Mouse (Mus musculus): ENCODE measurements around the gene Mas1. TPM values are rescaled to one million over a fixed set of nuclear protein-coding genes. Genes with fewer than 3 reads are reported as not detected.
A peak's percentile ranks its signal among the peaks of the same experiment; 100 is the strongest.

Gene Mas1
- total RNA-seq, 2 experiments from 2014 or later: not detected

GRCm38 (mm10) chr17:12830351-12830750 is 37.6 kb downstream of the Mas1 start:
- no peak for DNase-seq

DNA sequence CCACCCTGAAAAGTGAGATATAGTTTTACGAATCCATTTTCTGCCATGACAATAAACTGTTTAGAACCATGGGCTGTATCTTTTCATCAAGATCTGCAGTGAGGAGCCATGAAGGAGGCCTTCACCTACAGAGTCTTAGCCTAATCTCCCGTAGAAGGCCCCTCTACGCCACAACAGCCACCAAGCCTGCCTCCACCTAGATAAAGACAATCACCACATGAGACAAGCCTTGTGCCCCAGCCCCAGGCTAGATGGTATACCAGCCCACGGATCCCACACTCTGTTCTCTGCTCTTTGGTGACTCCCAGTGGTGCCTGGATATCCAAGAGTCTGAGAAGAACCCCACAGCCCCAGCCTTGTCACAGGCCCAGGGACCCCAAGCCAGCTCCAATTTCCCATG is 52.1 kb downstream of the Mas1 start:
- DNase-seq: no peak

GRCm38 (mm10) chr17:12814502-12814901 is 53.4 kb downstream of the Mas1 start:
- no peak for DNase-seq

DNA sequence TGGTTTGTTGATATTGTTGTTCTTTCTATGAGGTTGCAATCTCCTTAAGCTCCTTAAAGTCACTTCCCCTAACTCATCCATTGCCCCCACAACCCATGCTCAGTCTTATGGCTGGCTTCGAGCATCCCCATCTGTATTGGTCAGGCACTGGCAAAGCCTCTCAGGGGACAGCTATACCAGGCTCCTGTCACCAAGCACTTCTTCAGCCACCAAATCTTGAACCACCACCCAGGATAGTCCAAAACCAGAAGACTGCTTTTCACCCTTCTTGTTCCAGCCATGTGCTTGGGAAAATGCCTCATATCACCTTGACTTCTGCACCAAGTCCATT is 57.0 kb downstream of the Mas1 start:
- DNase-seq: no peak

DNA sequence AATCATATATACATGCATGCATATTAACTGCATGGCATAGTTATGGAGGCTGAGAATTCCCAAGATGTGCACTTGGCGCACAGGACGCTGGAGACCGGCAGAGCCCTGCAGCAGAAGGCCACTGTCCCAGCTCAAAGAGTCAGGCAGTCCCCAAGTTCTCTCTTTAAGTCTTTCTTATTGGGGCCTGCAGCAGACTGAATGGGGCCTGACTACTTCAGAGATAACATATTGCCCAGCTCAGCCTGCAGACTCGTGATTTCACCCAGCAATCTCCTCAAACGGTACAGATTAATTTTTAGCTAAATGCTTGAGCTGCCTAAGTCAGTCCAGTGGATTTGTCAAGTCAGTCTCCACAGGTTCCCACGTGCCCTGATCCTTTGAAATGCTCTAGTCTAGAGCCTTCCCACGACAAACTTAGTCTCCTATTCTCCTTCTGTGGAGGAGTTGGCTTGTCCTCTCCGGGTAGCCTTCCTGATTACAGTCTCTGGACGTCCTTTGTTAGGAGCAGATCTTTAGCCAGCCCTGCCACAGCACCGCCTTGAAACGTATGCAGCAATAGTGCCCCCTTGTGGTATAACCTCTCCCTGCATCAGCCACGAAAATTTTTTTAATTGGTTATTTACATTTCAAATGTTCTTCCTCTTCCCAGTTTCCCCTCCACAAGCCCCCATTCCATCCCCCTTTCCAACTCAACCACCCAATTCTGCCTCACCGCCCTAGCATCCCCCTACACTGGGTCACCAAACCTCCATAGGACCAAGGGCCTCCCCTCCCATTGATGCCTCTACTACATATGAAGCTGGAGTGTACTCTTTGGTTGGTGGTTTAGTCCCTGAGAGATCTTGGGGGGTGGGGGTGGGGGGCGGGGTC is 57.6 kb downstream of the Mas1 start:
- peak; percentile 71 to 80 for DNase-seq

DNA sequence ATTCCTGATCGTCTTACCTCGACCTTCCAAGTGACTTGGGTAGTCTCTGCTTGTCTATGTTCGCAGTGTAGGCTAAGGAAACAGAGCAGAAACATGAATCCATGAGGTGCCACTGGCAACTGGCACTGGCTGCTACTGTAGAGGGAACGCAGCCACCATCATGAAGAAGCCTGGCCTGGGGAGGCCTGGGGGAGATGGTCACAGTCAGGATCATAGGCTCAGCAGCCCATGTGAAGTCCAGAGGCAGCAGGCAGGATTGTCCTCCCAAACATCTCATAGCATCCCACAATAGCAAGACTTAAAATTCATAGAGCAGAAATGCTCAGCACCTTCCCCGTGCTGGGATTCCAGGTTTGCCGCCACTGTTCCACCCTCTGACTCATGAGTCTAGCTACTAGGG is 59.1 kb downstream of the Mas1 start:
- DNase-seq: no peak

GRCm38 (mm10) chr17:12804584-12805445 is 63.1 kb downstream of the Mas1 start:
- DNase-seq: peak; percentile 53 to 54

DNA sequence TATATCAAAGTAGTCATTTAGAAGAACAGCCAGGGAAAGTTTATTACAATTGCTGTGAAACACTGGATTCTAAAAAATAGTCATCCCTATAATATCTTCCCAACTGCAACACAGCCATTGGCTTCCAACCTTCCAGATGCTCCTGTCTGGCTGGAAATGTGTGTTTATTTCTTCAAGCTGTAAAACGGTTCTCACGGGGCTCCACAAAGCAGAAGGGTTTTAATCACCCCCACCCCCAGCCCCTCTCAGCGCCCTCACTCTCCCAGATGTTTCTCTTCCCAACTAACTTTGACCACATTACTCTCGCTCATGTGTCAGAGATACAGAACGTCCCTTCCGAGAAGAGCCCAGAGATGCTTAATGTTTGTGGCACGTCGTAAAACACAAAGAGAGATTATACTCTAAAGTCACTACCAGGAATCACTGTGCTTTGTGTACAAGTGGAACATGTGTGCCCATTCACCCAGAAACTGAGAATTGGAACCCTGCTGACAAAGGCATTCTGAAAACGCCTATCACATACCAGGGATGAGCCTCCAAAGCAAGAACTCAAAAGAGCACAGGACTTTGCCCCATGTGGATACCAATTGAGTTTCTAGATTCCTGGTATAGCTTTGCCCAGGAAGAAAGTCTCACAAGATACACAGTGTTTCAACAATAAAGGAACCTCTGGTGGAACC is 65.9 kb downstream of the Mas1 start:
- no peak for DNase-seq

DNA sequence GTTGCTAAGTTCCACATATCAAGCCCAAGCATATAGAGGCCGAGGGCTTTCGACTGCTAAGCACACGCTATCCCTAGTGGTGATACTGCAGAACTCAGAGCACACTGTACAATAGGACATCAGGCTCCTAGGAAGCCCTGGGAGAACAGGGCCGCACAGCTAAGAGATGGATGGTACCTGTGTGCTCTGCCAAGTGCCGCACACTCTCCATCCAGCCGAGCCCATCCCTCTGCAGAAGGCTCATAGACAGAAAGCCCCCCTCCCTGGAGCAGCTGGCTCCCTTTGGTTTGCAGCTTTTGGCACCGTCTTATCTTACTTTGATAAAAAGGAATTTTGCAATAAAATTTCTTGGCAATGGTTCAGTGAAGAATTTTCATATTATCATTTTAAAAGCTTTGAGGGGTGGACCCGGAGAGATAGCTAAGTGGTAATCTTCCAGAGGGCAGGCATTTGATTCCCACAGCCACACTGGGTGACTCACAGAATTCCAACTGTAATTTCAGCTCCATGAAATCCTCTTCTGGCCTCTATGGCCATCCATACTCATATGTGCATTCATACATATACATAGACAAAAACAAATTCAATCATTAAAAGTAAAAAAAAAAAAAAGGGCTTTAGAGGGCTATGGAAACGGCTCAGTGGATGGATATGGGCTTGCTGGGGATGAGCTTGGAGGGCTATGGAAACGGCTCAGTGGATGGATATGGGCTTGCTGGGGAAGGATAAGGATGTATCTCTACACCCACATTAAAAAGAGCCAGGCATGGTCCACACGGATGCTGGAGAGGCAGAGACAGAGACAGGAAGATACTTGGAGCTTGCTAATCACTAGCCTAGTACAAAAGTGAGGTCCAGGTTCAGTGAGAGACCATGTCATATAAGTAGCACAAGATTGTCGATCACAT is 68.3 kb downstream of the Mas1 start:
- DNase-seq: peak; percentile 36 to 56

- no peak for DNase-seq
Observed at GRCm38 (mm10) chr17:12798571-12798970, 69.4 kb downstream of the Mas1 start.

DNA sequence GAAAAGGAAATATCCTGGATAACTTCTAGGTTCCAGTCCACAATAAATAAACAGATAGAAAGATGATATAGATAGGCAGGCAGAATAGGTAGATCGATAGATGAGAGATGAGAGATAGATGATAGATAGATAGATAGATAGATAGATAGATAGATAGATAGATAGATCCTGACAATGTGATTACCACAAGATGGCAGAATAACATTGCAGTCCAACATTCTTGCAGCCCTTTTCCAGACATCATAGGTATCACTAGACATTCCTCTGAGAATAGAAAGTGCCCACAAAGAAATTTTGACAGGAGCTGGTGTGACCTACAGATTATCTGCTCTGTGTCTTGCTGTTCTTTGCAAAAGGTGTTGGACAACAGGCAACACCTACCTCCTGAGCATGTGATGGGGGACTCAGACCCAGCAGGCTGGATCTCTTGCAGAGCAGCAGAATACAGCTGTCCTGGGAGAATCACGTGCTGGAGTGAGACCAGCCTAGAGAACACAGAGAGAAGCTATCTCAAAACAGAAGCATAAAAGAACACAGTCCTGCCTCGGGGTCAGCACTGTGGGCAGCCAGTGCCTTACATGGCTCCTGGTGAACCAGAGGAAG is 70.4 kb downstream of the Mas1 start:
- no peak for DNase-seq

GRCm38 (mm10) chr17:12796633-12797032 is 71.3 kb downstream of the Mas1 start:
- no peak for DNase-seq

GRCm38 (mm10) chr17:12793660-12794406 is 74.1 kb downstream of the Mas1 start:
- peak; percentile 48 to 72 for DNase-seq

DNA sequence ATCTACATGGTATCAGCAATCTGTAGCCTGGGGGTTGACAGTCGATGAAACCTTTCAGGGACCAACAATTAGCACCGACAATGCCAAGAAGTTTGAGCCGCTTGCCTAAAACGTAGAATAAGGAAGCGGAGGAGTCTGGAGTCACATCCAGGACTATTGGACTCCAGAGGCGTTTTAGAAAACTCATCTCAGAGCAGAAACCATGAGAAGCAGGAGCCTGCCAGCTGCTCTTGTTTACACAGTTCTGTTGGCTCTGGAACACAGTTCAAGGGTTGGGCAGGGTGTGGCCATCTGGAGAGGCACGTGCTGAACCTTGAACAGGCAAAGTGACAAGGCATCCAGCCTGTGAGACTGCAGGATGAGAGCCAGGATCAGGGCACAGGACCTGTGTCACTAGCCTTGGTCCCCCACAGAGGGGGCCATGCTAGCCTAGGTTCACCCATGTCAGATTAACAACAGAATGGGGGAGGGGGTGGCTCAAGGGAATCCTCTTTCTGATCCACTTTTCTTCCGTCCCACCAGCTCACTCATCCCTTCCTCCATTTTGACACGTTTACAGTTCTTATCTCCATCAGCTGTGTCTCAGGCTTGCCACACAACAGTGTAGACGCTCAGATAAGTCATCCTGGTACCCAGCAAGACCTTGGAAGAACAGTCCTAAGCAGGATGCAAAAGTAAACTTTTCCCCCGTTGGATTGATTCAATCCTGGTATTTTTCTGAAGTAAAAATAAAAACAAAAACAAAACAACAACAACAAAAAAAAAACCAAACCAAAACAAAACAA is 75.3 kb downstream of the Mas1 start:
- DNase-seq: peak in 1 of 2 experiments; percentile 44

- peak in 1 of 2 experiments; percentile 33 for DNase-seq
Observed at GRCm38 (mm10) chr17:12791420-12791819, 76.5 kb downstream of the Mas1 start.

DNA sequence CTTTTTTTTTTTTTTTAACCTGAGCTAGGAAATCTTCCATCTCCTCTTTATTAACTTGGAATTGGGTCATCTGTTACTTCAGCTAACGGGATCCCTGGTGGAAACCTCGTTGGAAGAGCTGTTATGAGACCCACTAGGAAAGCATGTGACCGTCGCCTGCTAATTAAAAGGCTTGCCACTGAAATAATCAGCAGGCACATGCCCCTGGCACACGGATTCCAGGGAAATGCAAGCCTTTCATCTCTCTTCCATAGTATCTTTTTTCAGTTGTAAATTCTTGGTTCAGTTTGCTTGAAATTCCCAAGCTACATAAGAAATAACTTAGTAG is 76.9 kb downstream of the Mas1 start:
- no peak for DNase-seq

Measured in adrenal gland, postnatal 36 days (tissue).